Mouse (Mus musculus) stomach, embryonic 14.5 days (tissue): ENCODE results near the gene Krtap4-7. TPM values are rescaled to one million over a fixed set of nuclear protein-coding genes. Genes with fewer than 3 reads are reported as not detected.
"Not testable (repeated sequence)": the region's sequence is repeated elsewhere in the genome, so short reads cannot be mapped to it uniquely, and the experiment has no call there.

Source experiments
- ATAC-seq: fragments of 200-750 bp; cut with Nextera tagmentation; 2 replicates; pipeline ENCODE4 v1.8.0; 2017; ENCODE audit warnings: low read depth, moderate TSS enrichment; ENCODE audit not compliant: insufficient number of reproducible peaks, insufficient read depth, low FRiP score
- H3K27ac ChIP-seq: fragments of 300-500 bp; sonication (generic); 2 replicates; pipeline ENCODE4 v1.5.1; 2014; ENCODE audit warnings: mild to moderate bottlenecking, low read length, moderate library complexity, mixed read lengths
- H3K27me3 ChIP-seq: fragments of 300-500 bp; sonication (generic); 2 replicates; pipeline ENCODE4 v1.6.1; 2014; ENCODE audit warnings: low read length, control low read depth, mixed read lengths; ENCODE audit not compliant: control insufficient read depth, insufficient read depth
- H3K36me3 ChIP-seq: fragments of 300-500 bp; sonication (generic); 2 replicates; pipeline ENCODE4 v1.6.1; 2014; ENCODE audit warnings: mild to moderate bottlenecking, control low read depth, low read length, moderate library complexity, mixed read lengths; ENCODE audit not compliant: control insufficient read depth, insufficient read depth
- H3K4me1 ChIP-seq: fragments of 300-500 bp; sonication (generic); 2 replicates; pipeline ENCODE4 v1.6.1; 2014; ENCODE audit warnings: low read length, control low read depth, mixed read lengths; ENCODE audit not compliant: control insufficient read depth, insufficient read depth
- H3K4me2 ChIP-seq: fragments of 300-500 bp; sonication (generic); replicated peaks from 2 replicates; pipeline ENCODE4 v1.6.1; 2014; ENCODE audit warnings: low read depth, low read length, control low read depth
- H3K4me3 ChIP-seq: fragments of 300-500 bp; sonication (generic); 2 replicates; pipeline ENCODE4 v1.5.1; 2014; ENCODE audit warnings: low read depth, low read length, control low read depth
- H3K9ac ChIP-seq: fragments of 300-500 bp; sonication (generic); replicated peaks from 2 replicates; pipeline ENCODE4 v1.6.1; 2014; ENCODE audit warnings: low read depth, mild to moderate bottlenecking, control low read depth, low read length, moderate library complexity, mixed read lengths
- H3K9me3 ChIP-seq: fragments of 300-500 bp; sonication (generic); 2 replicates; pipeline ENCODE4 v1.6.1; 2016; ENCODE audit warnings: low read depth, low read length, control low read depth; ENCODE audit not compliant: control insufficient read depth
- WGBS: fragments of 180-500 bp; shearing (Covaris S2); extraction: QIAGEN DNeasy Blood & Tissue Kit; methylation state at CpG from one replicate; pipeline ENCODE4 v1.1.7; 2014; 5-methylcytosine and 5-hydroxymethylcytosine counted together
- polyA plus RNA-seq: library from polyadenylated mRNA; unstranded; fragments of >200 nt; fragmentation: Nextera tagmentation; extraction: Ambion mirVana; gene quantifications from 2 replicates; pipeline ENCODE4 v1.2.1, GENCODE M21; 2014

The Krtap4-7 gene
- not detected in 2 replicates for polyA plus RNA-seq

DNA sequence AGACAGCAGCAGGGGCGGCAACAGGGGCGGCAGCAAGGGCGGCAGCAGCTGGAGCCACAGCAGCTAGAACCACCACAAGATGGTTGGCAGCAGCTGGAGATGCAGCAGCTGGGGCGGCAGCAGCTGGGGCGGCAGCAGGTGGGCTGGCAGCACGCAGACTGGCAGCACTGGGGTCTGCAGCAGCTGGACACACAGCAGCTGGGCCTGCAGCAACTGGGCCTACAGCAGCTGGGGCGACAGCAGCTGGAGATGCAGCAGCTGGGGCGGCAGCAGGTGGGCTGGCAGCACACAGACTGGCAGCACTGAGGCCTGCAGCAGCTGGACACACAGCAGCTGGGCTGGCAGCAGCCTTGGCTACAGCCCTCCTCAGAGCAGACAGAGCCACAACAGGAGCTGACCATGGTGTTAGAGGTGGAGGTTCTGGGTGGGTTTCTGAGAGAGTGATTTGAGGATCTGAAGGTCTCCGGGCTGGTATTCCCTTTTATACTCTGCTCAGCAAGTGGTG is at the start of gene Krtap4-7:
Gene Krtap4-7, minus strand, starts transcription at position 455 of the 505 bp plus-strand sequence.
- not testable (repeated sequence) for ATAC-seq, H3K36me3 ChIP-seq, H3K9me3 ChIP-seq, H3K27me3 ChIP-seq, H3K4me3 ChIP-seq, H3K9ac ChIP-seq, H3K27ac ChIP-seq, H3K4me2 ChIP-seq, H3K4me1 ChIP-seq
- WGBS, result 86% methylated on average over 9 of the region's 9 CpGs

DNA sequence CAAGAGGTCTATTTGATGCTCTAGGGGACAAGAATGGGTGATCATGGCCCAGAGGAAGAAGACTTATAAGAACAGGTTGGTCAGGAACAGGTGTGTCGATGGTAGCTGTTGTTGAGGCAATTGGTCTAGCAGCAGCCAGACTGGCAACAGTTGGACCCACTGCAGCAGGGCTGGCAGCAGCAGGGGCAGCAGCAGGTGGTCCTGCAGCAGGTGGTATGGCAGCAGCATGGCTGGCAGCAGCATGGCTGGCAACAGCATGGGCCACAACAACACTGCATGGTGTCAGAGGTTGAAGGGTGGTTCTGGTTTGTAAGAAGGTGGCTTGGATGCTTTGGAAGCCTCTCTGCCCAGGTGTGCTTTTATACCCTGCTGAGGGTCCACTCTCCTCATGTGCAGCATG is 46.6 kb upstream of the Krtap4-7 start, which contains the start of gene Gm14190:
Gene Gm14190, minus strand, starts transcription at position 278 of the 400 bp plus-strand sequence.
- H3K4me2 ChIP-seq, result no peak within 1 kb of the TSS
- no peaks in the 10 kb centered on the region for H3K36me3 ChIP-seq
- H3K27me3 ChIP-seq, result no peaks in the 10 kb centered on the region
- H3K4me1 ChIP-seq, result no peaks in the 10 kb centered on the region
- WGBS, result 95% methylated on average over 1 of the region's 1 CpGs
- ATAC-seq, result no peak
- no peak within 1 kb of the TSS for H3K4me3 ChIP-seq
- no peak within 1 kb of the TSS for H3K9ac ChIP-seq
- H3K9me3 ChIP-seq, result no peaks in the 10 kb centered on the region
- H3K27ac ChIP-seq, result no peak within 1 kb of the TSS

DNA sequence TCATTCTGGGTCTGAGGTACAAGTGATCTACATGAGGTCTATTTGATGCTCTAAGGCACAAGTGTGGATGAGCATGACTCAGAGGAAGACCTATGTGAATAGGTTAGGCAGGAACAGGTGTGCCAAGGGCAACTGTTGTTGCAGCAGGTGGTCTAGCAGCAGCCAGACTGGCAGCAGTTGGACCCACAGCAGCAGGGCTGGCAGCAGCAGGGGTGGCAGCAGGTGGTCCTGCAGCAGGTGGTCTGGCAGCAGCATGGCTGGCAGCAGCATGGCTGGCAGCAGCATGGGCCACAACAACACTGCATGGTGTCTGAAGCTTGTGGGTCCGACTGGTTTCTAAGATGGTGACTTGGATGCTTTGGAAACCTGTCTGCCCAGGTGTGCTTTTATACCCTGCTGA is 41.3 kb upstream of the Krtap4-7 start:
- not testable (repeated sequence) for H3K4me2 ChIP-seq, ATAC-seq, H3K9ac ChIP-seq, H3K4me3 ChIP-seq, H3K27ac ChIP-seq, H3K36me3 ChIP-seq, H3K4me1 ChIP-seq, H3K9me3 ChIP-seq, H3K27me3 ChIP-seq
- 67% methylated on average over 1 of the region's 1 CpGs for WGBS

DNA sequence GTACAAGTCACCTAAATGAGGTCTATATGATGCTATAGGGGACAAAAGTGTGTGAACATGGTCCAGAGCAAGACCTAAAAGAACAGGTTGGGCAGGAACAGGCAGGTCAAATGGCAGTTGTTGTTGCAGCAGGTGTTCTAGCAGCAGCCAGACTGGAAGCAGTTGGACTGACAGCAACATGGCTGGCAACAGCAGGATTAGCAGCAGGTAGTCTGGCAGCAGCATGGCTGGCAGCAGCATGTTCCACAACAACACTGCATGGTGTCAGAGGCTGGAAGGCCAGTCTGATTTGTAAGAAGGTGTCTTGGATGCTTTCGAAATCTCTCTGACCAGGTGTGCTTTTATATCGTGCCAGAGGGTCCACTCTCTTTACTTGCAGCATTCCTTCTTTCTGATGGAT is 39.6 kb upstream of the Krtap4-7 start:
- Histone ChIP-seq H3K4me2 (no peak overlapping the region), H3K27ac (no peak overlapping the region), H3K9ac (no peak overlapping the region), H3K4me1 (no peaks in the 10 kb centered on the region), H3K36me3 (no peaks in the 10 kb centered on the region), H3K4me3 (no peak overlapping the region), H3K27me3 (no peaks in the 10 kb centered on the region), H3K9me3 (no peaks in the 10 kb centered on the region)
- no peak for ATAC-seq
- WGBS, result 86% methylated on average over 2 of the region's 2 CpGs

DNA sequence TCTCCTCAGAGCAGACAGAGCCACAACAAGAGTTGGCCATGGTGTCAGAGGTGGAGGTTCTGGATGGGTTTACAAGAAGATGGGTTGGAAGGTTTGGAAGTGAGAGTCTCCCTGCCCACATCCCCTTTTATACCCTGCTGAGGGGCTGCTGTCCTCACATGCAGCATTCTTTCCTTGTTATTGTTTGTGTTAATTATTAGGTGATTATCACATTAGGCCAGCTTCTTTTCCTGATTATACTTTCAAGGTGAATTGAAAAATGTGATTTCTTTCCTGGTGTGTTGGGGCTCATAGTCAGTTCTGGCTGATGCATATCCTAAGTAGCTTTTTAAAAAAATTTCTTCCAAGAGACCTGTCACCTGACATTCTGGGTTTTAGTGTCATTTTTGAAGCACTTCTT is 22.0 kb upstream of the Krtap4-7 start, which contains the start of gene Krtap4-6:
Gene Krtap4-6, minus strand, starts transcription at position 101 of the 400 bp plus-strand sequence.
- Histone ChIP-seq H3K36me3 (no peaks in the 10 kb centered on the region), H3K4me1 (no peaks in the 10 kb centered on the region), H3K9ac (no peak within 1 kb of the TSS), H3K9me3 (no peaks in the 10 kb centered on the region), H3K4me2 (no peak within 1 kb of the TSS), H3K27ac (no peak within 1 kb of the TSS), H3K4me3 (no peak within 1 kb of the TSS), H3K27me3 (no peaks in the 10 kb centered on the region)
- no peak for ATAC-seq

DNA sequence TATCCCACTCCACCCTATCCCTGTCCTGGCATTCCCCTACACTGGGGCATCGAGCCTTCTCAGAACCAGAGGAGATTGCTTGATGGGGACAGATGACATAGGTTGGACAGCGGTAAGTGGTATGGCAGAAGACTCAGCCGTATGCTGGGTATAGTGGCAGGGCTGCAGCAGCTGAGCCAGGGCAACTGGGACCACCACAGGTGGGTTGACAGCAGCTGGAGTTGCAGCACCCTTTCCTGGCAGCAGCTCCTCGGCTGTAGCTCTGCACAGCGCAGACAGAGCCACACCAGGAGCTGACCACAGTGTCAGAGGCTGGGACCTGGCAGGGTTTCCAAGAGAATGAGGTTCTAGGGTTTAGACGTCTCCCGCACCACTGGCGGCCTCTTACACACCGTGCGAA is 18.9 kb upstream of the Krtap4-7 start:
- ATAC-seq, result no peak
- H3K9ac ChIP-seq, result no peak overlapping the region
- H3K36me3 ChIP-seq, result no peaks in the 10 kb centered on the region
- H3K4me2 ChIP-seq, result no peak overlapping the region
- no peak overlapping the region for H3K4me3 ChIP-seq
- H3K27me3 ChIP-seq, result no peaks in the 10 kb centered on the region
- no peak overlapping the region for H3K27ac ChIP-seq
- no peaks in the 10 kb centered on the region for H3K4me1 ChIP-seq
- WGBS, result 78% methylated on average over 10 of the region's 10 CpGs
- no peaks in the 10 kb centered on the region for H3K9me3 ChIP-seq

DNA sequence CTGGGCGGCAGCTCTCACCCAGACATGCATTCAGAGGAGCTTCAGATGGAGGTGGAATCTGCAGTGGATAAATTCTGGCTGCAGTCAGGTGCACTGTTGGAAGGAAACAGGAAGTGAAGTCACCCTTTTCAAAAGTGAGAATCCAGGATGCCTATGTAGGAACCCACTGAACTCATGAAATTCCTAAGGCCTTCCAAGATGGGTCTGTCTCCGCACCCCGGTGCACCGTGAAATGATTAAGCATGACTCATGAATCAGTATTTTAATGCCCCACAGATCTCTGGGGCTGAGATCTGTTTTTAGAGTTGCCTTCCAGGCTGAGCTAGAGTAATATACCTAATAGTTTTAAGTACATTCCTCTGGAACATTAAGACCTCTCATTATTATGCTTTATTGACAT is 15.4 kb upstream of the Krtap4-7 start:
- Histone ChIP-seq H3K4me1 (no peaks in the 10 kb centered on the region), H3K27me3 (no peaks in the 10 kb centered on the region), H3K36me3 (no peaks in the 10 kb centered on the region), H3K4me2 (no peak overlapping the region), H3K9me3 (no peaks in the 10 kb centered on the region), H3K9ac (no peak overlapping the region), H3K27ac (no peak overlapping the region), H3K4me3 (no peak overlapping the region)
- WGBS, result 92% methylated on average over 4 of the region's 4 CpGs
- ATAC-seq, result no peak

DNA sequence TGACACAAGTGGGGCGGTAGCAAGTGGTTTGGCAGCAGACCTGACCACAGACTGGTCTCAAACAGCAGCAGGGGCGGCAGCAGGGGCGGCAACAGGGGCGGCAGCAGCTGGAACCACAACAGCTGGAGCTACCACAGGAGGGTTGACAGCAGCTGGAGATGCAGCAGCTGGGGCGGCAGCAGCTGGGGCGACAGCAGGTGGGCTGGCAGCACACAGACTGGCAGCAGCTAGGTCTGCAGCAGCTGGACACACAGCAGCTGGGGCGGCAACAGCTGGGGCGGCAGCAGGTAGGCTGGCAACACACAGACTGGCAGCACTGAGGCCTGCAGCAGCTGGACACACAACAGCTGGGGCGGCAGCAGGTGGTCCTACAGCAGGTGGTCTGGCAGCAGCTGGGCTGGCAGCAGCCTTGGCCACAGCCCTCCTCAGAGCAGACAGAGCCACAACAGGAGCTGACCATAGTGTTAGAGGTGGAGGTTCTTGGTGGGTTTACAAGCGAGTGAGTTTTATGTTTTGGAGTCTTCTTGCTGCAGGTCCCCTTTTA is 14.7 kb upstream of the Krtap4-7 start, which contains the start of gene Gm11563:
Gene Gm11563, minus strand, starts transcription at position 494 of the 544 bp plus-strand sequence.
- H3K27me3 ChIP-seq, H3K27ac ChIP-seq, ATAC-seq, H3K9me3 ChIP-seq, H3K4me1 ChIP-seq, H3K4me3 ChIP-seq, H3K4me2 ChIP-seq, H3K36me3 ChIP-seq, H3K9ac ChIP-seq: not testable (repeated sequence)
- WGBS, result 59% methylated on average over 10 of the region's 10 CpGs

DNA sequence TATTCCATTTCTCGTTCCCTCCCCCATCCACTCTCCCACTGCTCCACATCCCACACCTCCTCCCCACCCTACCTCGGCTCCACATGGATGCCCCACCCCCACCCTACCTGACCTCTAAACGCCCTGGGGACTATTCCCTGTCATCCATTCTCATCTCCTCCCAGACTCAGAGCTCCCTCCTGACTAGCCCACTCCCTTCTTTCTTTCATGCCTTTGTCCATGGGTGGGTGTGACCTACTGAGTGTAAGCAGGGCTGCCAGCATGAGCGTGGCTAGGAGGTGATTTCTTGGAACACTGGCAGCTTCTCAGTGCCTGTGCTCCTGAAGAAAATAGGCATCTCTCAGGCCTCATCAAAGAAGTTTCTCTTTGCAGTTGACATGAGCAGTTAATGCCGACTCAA is 13.2 kb upstream of the Krtap4-7 start:
- no peak overlapping the region for H3K27ac ChIP-seq
- no peak overlapping the region for H3K4me2 ChIP-seq
- H3K4me3 ChIP-seq, result no peak overlapping the region
- no peaks in the 10 kb centered on the region for H3K27me3 ChIP-seq
- H3K9me3 ChIP-seq, result no peaks in the 10 kb centered on the region
- no peaks in the 10 kb centered on the region for H3K36me3 ChIP-seq
- H3K9ac ChIP-seq, result no peak overlapping the region
- no peaks in the 10 kb centered on the region for H3K4me1 ChIP-seq
- no peak for ATAC-seq
- 40% methylated on average over 5 of the region's 5 CpGs for WGBS
